Mouse (Mus musculus) adrenal gland, postnatal 14 days (tissue): ENCODE results near the gene Eif4e1b. TPM values are rescaled to one million over a fixed set of nuclear protein-coding genes. Genes with fewer than 3 reads are reported as not detected.

Experiments used
- DNase-seq: peaks from one replicate; pipeline ENCODE4 v3.0.0; 2021; ENCODE audit warnings: mixed read lengths
- total RNA-seq: library from RNA; stranded (reverse); gene quantifications from 2 replicates; pipeline ENCODE4 v1.2.3, GENCODE M21; 2021

Eif4e1b gene
- total RNA-seq, 1 experiment from 2014 or later = not detected

DNA sequence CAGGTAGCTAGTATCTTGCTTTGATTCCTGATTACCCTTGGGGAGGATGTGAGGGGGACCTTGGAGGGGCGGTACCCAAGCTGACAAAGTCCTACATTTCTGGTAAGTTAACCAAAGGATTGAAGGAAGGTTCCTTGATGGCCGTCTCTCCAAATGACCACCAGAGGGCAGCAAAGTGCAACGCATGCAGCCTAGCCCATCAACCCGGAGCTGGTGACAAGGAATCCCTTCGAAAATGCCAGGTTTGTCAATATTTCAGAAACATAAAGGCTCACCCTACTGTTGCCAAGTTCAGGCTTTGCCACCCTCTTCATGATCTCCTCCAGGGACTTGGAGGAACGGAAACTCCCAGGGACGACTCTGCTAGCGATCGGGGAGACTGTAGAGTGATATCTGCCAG is 15.9 kb downstream of the Eif4e1b start:
- DNase-seq = peak; percentile 84

DNA sequence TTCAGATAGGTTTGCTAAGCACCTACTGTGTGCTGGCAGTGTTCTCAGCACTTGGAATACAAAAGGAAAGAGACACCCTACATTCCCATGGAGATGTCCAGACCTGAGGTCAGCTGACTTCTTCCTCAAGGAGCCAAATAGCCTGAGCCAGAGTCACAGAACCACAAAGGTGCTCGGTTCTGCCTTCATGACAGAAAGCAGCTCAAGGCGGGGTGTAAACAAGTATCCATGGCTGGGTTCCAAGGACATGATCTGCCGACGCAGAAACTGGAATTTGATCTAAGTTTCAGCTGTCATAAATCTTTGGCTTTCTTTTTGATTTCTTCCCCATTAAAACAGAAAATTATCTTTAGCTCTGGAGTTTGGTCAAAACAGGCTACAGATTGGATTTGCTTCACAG is 16.4 kb downstream of the Eif4e1b start:
- DNase-seq = peak; percentile 31

DNA sequence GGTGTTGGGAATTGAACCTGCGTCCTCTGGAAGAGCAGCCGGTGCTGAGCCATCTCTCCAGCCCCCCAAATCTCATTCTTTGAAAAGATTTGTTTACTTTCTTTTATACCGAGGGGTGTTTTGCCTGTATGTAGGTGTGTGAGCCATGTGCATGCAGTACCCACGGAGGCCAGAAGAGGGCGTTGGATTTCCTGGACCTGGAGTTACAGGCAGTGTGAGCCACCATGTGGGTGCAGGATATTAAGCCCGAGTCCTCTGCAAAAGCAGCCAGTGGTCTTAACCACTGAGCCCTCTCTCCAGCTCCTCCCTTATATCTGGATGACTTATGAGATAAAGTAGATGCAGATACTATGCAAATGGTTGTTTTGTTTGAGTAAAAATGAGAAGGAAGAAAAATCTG is 19.2 kb downstream of the Eif4e1b start:
- DNase-seq = no peak

DNA sequence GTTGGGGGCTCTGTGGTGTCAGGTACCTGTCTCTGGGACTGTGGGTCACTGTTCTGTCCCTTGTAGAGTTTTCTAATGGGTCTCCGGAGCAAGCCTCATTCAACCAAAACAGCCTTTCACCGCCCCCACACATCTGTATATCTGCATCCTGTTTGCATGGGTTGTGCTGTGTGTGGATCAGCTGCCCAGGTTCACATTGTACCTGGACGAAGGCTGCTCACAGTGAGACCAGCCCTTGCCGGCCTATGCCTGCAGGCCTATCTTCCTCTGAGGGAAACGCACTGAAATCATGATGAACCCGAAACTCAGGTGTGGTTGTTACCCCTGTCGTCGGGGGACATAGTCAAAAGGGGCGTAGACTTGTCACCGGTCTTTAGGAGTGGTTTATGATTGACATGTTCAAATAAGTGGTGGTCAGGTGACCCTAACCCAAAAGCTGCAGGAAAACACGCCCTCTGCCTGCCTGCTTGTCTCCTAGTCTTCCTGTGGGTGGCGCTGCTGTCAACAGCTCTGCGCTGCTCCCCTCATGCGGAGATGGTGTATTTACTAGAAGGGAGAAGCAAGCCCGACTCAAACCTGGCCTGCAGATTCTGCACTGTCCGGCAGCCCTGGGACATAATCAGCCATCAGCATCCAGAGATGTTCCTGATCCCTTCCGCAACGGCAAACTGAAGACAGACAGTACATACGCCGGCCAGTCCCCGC is 21.5 kb downstream of the Eif4e1b start:
- DNase-seq = peak; percentile 52

DNA sequence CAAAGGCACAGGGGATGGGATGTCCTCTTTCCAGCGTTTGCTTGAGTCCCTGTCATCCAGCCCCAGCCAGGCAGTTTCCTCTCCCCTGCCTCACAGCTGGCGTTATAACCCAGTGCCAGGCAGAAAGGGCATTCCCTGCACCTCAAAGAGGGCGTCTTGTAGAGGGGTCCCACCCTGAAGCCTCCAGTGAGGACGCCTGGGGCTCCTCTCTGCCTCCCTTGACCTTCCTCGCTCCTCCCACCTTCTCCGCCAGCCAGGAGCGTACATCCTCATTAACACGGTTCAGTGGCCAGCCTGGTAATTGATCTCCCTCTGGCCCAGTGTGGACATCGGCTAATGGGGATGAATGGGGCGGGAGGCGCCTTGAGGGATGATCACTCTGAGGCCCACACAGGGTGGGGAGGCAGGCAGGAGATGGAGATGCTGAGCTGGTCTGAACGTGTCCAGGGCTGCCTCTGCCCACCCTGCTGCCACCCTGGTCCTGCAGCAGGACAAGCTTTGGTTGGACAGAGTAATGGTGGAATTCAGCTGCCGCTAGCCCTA is 22.7 kb downstream of the Eif4e1b start:
- no peak for DNase-seq

DNA sequence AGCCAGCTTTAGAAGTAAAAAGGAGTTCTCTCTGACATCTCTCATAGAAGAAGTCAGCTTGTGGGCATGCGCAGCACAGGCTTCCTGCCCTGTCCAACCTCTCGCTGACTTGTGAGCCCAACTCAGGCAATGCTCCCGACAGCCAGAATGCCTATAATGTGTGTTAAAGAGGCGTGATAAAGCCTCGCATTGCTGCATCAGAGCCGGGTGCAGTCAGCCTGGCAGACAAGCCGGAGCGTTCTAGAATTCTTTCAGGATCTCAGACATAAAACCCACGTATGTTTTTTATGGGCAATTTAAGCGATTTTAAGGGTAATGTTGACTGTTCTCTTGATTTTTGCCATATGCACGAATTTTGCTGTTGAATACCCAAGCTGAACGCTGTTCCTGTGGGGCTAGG is 24.3 kb downstream of the Eif4e1b start:
- DNase-seq = no peak

DNA sequence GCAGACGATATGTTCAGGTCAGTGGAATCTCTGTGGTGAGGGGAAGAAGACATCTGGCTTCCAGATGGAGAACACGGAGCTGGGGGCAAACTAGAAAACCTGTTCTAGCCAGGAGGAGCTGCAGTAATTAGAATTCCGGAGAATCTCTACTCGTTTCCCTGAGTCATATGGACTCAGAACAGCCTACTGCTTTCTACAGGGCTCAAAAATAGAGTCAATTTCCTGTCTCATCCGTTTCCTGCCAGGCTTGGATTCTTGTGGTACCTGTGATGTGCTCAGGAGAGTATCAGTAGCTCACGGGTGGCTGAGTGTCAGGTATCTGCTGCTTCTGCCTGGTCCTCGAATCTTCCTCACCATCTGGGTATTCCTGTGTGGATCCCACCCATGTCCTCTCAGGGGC is 27.7 kb downstream of the Eif4e1b start:
- DNase-seq = no peak

DNA sequence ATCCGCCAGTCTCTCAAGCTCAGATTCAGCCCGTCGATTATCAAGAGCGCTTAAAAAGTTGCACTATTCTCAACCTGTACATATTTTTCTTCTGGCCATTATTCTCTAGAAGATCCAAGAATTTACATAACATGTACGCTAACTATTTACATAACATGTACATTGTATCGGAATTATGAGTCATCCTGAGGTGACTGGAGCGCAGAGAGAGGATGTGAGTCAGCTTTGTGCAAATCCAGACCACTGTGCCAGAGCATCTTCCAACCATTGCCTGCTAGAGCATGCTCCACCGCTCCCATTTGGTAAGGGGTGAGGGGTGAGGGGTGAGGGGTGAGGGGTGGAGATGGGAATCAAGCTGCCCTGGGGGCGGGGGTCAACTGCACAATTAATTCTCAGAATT is 29.6 kb downstream of the Eif4e1b start:
- DNase-seq = no peak

DNA sequence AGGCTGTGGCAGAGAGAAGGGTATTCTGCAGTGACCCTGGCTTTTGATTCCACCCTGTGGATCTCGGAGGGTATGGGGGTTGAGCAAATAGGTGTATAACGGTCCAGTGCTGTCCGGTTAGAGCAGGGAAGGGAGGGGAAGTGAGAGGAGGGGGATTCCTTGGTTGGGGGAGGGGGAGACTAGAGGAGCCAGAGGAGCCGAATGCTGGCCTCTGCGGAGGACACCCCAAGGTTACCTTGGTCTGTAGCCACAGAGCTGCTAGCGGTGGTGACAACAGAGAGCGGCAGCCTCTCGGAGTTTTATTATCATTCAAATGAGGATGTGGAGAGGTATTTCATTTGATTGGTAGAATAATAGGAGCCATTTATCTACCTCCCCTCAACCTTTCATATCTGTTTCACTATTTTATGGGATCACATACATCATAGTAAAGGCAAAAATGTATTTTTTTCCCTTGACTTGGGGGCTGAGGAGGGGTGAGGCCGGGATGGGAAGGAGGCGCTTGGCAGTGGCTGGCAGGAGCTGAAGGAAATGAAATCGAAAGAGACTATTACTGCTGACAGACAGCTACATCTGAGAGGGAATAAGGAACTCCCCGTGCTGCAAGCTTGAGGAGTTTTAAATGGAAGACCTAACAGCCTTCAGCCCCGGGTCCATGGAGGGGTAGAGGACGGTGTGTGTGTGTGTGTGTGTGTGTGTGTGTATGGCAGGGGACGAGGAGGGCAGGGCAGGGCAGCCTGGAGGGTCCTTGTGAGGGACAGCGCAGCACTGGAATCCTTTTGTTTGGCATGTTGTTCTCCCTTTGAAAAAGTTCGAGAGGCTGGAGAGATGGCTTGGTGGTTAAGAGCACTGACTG is 34.8 kb downstream of the Eif4e1b start:
- no peak for DNase-seq

DNA sequence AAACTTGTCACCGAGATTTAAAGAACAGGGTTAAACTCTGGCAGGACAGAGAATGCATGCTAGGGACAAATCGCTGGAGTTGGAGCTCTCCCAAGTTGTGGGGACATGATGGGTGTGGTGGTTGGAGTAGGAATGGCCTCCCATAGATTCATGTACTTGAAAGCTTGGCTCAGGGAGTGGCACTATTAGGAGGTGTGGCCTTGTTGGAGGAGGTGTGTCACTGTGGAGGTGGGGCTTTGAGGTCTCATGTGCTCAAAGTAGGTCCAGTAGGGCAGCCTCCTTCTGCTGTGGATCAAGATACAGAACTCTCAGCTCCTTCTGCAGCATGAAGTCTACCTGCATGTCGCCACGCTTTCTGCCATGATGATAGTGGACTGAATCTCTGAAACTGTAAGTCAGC is 37.3 kb downstream of the Eif4e1b start:
- no peak for DNase-seq

DNA sequence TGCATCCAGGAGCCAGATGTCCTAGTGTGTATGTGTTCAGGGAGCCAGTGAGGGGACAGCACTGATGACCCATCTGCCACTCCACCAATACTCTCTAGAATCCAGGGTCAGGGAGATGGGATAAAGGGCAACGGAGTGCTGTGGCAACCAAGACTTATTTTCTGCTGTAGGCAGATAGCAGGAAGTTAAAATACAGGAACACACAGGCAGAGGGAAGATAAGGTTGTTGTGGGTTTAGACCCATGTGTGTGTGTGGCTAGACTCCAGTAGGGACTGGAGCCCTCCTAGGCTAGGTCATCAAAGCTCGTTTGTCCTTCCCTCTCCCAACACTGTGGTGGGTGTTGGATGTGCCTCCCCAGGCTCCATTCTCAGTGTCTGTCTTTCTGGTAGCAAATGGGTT is 38.1 kb downstream of the Eif4e1b start:
- DNase-seq = no peak

DNA sequence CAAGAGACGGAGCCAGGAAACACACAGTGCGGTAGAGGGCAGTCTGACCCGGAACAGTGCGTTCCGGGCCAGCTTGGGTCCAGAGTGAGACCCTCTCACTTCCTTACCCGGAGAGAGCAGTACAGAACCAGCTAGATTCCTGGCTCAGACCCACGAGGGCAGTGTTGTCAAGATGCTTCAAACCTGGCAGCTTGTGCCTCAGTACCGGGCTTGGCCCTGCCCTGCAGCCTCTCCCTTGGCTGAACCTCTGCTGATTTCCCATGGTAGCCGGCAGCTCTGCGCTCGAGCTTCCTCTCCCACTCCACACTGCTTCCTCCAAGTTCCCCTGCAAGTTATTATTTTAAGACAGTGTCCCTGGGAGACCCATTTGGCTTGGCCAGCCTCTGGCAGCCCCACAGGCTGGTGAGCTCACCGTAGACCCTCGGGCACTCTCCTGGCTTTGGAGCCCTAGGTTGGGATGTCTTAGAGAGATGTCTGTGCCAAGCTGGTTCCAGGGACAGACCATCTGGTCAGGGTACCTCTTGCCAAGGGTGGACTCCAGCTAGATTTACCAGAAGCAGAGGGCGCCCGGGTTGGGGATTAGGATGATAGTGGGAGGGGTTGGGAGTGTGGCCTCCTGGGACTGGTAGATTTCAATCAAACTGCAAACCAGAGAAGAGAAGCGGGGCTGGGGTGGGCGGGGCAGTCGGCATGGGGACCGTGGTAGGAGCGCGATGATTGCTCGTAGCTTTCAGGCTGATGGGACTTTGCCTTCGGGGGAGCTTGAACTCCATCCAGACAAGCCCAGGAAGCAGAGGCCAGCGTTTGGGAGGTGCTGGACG is 40.5 kb downstream of the Eif4e1b start:
- peak; percentile 30 for DNase-seq

DNA sequence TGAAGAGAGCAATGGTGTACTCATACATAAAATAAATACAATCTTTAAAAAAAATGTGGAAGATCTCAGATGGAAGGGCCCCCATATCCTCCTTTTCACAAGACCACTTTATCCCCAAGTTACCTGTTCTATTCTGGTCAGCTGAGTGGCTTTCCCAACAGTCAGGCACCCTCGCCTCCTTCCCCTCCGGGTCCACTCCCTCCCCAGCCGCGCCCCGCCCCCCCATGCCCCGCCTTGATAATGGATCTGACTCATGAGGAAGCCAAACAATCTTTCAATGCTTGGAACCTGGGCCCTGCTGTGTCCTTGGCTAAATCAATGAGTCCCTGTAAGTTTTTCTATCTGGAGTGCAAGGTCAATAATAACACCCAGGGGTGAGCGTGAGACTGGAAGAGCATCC is 44.2 kb downstream of the Eif4e1b start:
- DNase-seq = no peak

DNA sequence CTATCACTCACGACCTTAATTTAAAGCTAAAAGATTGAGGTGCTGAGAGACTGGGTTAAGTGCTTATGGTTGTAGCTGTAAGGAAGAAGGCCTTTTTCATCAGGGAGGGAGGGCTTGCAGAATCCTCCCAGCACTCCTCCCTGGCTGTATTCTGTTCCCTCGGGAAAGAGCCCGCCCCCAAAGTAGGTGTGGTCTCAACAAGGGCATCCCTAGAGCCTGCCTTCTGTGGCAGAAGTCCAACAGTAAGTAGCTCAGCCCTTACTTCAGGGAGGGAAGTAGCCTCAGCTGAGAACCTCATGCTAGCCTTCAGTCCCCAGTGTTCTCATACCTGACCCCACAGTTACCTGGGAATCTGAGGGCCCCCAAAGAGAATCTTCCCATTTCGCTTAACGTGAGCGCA is 44.7 kb downstream of the Eif4e1b start:
- peak; percentile 56 for DNase-seq

DNA sequence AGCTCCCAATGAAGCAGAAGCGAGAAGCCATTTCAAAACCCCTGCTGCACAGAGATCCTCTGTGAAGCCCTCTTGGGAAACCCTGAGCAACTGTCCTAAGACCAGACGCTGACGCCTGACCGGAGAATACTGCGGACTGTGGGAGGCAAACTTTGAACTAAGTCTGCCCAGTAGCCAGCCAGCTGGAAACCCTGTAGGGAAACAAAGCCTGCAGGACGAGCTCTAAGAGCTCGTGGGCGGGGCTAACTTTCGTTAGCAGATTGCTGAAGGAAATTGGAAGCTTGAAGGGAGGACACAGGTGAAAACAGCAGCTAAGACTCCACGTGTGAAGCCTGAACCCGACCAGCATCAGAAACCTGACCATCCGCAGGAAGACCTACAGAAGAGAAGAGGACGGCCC is 45.7 kb downstream of the Eif4e1b start:
- DNase-seq = no peak

DNA sequence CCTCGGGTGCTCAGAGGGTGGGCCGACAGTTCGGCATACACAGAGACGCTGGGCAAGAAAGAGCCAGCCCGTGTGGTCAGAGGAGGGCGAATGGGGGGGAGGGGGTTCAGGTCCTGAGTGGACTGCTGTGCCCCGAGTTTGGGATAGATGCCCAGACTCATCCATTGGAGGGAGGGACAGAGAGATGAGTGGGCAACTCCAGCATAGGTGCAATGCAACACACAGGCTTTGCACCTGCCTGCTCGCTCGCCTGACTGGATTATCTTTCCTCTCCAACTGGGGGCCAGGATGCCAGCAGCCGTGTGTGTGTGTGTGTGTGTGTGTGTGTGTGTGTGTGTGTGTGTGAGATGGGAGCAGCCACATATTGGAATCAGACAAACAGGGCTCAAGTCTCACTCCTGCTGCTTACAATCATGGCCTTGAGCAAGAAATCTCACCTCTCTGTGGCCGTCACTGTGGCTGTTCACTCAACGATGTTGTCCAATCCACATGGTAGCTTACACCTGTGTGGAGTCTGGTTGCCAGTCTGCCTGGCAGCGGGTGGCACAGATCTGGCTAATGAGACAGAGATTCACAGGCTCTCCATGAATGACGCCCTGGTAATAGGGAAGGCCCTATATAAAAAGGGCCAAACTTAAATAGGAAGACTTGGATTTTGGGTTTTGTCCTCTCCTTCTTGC is 52.7 kb downstream of the Eif4e1b start:
- no peak for DNase-seq

DNA sequence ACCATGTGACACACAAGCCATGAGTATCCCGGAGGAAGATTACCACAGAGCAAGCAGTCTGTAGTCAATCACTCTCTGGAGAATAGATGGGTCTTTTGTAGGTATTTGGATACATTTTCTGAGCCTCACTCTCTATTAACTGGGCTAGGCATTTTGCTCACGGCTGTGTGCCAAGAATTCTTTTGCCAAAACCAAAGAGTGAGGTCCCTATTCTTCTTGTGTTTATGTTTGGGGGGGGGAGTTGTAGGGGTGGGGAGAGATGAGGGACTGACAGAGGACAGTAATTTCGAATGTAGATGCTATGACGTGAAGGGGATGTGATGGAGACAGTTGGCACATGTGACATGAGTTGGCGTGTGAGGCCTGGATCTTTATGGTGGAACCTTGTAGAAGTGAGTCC is 53.3 kb downstream of the Eif4e1b start:
- DNase-seq = no peak

DNA sequence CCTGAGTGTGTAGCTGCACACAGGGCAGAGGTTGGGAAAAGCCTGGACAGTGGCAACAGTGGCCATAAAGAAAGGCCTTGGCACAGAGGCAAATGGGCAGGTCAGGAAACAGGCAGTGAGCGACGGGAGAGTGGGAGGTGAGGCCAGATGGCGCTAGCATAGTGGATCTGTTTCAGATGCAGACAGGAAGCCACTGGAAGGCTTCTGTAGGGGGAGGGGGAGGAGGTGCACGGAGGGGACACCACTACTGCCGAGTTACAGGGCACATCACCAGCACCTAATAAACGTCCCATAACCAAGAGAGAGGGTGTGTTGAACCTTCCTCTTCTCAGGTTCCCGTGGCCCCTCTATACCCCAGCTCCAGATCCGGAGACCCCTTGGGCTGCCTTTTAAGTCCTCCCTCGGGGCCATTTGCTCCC is 53.7 kb downstream of the Eif4e1b start:
- DNase-seq = peak; percentile 41
